Mouse (Mus musculus) mammary gland, adult 2 months (tissue): Measurements from ENCODE around the gene Olfr448. TPM values are rescaled to one million over a fixed set of nuclear protein-coding genes. Genes with fewer than 3 reads are reported as not detected.

Source experiments
- polyA plus RNA-seq: library from polyadenylated mRNA; depleted of rRNA; stranded (reverse); fragments of >200 nt; gene quantifications from 2 replicates; pipeline ENCODE4 v1.2.3, GENCODE M21; 2012; ENCODE audit warnings: low replicate concordance; rRNA removed

The Olfr448 gene
- not detected in 2 replicates for polyA plus RNA-seq

DNA sequence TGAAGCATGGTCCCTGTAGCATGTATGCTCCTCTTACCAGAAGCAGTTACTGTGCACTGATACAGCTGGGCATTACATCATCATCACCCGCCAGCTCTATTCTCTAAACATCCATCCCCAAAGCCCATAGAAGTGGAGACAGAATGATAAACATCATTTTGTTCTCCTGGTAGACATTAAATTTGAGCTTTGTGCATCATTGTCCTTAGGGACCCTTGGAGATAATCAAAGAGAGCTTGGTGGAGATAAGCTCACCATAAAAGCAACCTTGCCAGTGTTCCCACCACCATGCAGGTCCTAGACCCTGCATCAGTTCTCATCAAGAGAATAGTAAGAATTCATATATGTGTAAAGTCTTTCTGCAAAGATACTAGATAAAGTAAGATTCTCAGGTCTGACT, at the start of gene Olfr448:
TSS of gene Olfr448 (plus strand) at position 301 of the 400 bp plus-strand sequence.

DNA sequence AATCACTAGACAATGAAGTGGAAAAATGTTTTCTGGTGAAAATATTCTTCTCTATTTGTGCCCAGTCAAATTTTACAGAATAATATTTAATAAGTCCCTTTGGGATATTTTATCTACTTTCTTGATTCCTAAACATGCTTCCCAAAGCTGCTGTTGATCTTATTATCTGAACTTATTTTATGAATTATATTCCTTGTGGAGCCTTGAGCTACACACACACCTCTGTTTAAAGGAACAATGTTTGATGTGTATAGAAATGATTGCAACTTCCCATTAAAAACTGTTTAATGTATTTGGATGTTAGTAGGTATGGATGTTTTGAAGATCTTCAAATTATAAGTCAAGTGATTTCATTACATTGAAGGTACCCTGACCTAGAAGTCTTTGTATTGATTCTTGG, 18.3 kb downstream of the Olfr448 start, which contains the start of gene Olfr447:
TSS of gene Olfr447 (plus strand) at position 301 of the 400 bp plus-strand sequence.

DNA sequence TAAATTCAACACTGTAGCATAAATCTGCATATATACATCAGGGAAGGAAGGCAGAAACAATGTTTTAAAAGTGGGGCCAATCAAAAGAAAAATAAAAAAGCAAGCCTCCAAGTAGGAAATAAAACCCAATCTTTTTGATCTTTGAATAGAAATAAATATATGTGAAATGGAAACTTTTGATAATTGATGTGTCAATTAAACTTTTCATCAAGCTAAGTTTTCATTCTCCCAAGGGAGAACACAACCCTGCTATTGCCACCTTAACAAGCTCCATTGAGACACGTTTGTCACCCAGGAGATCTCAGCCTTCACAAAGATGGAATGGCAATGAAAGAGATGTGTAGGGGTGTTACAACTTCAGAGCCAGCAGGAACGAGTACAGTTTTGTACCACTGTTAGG, 30.8 kb downstream of the Olfr448 start, which contains the start of gene Olfr446:
TSS of gene Olfr446 (plus strand) at position 301 of the 400 bp plus-strand sequence.

Other genes with a start within 250 kb of the Olfr448 start
- gene Tcaf2, start 245.2 kb upstream of the Olfr448 start, polyA plus RNA-seq = 3.7 and 4.6 TPM in 2 replicates
- gene Tcaf1, start 180.4 kb upstream of the Olfr448 start, polyA plus RNA-seq = 18.6 and 27.1 TPM in 2 replicates
- gene Olfr453, start 151.1 kb upstream of the Olfr448 start, polyA plus RNA-seq = not detected in 2 replicates
- gene Olfr38, start 134.0 kb upstream of the Olfr448 start, polyA plus RNA-seq = not detected in 2 replicates
- not detected in 2 replicates for gene Olfr452, start 105.3 kb upstream of the Olfr448 start, polyA plus RNA-seq
- gene Olfr450, start 78.5 kb upstream of the Olfr448 start, polyA plus RNA-seq = not detected in 2 replicates
- not detected in 2 replicates for gene Olfr449, start 56.1 kb upstream of the Olfr448 start, polyA plus RNA-seq
- gene Olfr447, start 18.4 kb downstream of the Olfr448 start, polyA plus RNA-seq = not detected in 2 replicates
- gene Olfr446, start 30.9 kb downstream of the Olfr448 start, polyA plus RNA-seq = not detected in 2 replicates
- not detected in 2 replicates for gene Olfr444, start 58.6 kb downstream of the Olfr448 start, polyA plus RNA-seq
- gene Olfr441, start 215.9 kb downstream of the Olfr448 start, polyA plus RNA-seq = not detected in 2 replicates